Mouse (Mus musculus) testis, postnatal 10 days (tissue): ENCODE measurements around the gene Nit2.
A peak's percentile ranks its signal among the peaks of the same experiment; 100 is the strongest.
"Not testable (repeated sequence)": the region's sequence is repeated elsewhere in the genome, so short reads cannot be mapped to it uniquely, and the experiment has no call there.

ENCODE experiments used
- DNase-seq: peaks from one replicate; pipeline ENCODE4 v3.0.0; 2021; ENCODE audit warnings: low spot score

Nit2 gene

GRCm38 (mm10) chr16:57166611-57167513 lies at the start of gene Nit2:
TSS of gene Nit2 (minus strand) at chr16:57167341.
- DNase-seq: peak; percentile 98

GRCm38 (mm10) chr16:57215957-57216356 lies 48.8 kb upstream of the Nit2 start:
- DNase-seq: no peak

GRCm38 (mm10) chr16:57211037-57211436 lies 43.9 kb upstream of the Nit2 start:
- no peak for DNase-seq

GRCm38 (mm10) chr16:57208342-57208741 lies 41.2 kb upstream of the Nit2 start:
- DNase-seq: no peak

GRCm38 (mm10) chr16:57197281-57197680 lies 30.1 kb upstream of the Nit2 start:
- DNase-seq: no peak

GRCm38 (mm10) chr16:57196590-57196989 lies 29.4 kb upstream of the Nit2 start:
- no peak for DNase-seq

- DNase-seq: no peak
Observed at GRCm38 (mm10) chr16:57191214-57191613, 24.1 kb upstream of the Nit2 start.

- DNase-seq: no peak
Observed at GRCm38 (mm10) chr16:57190390-57190789, 23.2 kb upstream of the Nit2 start.

- DNase-seq: no peak
Observed at GRCm38 (mm10) chr16:57189493-57189892, 22.4 kb upstream of the Nit2 start.

GRCm38 (mm10) chr16:57186618-57187017 lies 19.5 kb upstream of the Nit2 start:
- no peak for DNase-seq

- DNase-seq: no peak
Observed at GRCm38 (mm10) chr16:57182037-57182436, 14.9 kb upstream of the Nit2 start.

- no peak for DNase-seq
Observed at GRCm38 (mm10) chr16:57181180-57181579, 14.0 kb upstream of the Nit2 start.

GRCm38 (mm10) chr16:57177664-57178063 lies 10.5 kb upstream of the Nit2 start:
- no peak for DNase-seq

- DNase-seq: no peak
Observed at GRCm38 (mm10) chr16:57177254-57177653, 10.1 kb upstream of the Nit2 start.

GRCm38 (mm10) chr16:57176276-57176675 lies 9.1 kb upstream of the Nit2 start:
- DNase-seq: no peak

- DNase-seq: no peak
Observed at GRCm38 (mm10) chr16:57175751-57176150, 8.6 kb upstream of the Nit2 start.

GRCm38 (mm10) chr16:57174480-57174879 lies 7.3 kb upstream of the Nit2 start:
- DNase-seq: not testable (repeated sequence)

GRCm38 (mm10) chr16:57171570-57171969 lies 4.4 kb upstream of the Nit2 start:
- DNase-seq: no peak

GRCm38 (mm10) chr16:57171161-57171560 lies 4.0 kb upstream of the Nit2 start:
- DNase-seq: no peak

GRCm38 (mm10) chr16:57168236-57168635 lies 1.1 kb upstream of the Nit2 start:
- DNase-seq: no peak

- no peak for DNase-seq
Observed at GRCm38 (mm10) chr16:57167514-57167912, 372 bp upstream of the Nit2 start.

- DNase-seq: no peak
Observed at GRCm38 (mm10) chr16:57166086-57166485, 1.1 kb downstream of the Nit2 start.

GRCm38 (mm10) chr16:57165157-57165556 lies 2.0 kb downstream of the Nit2 start:
- DNase-seq: no peak

GRCm38 (mm10) chr16:57163694-57164093 lies 3.4 kb downstream of the Nit2 start:
- no peak for DNase-seq
